In genomic region chr9:113181182-113181581, GRCm38 (mm10) we compare ENCODE assay signal across 14 mouse cellular contexts.
"Had no signal": no experiment of that assay in that cellular context is flagged by ENCODE, and none has a peak within 500 bp of the region (broad histone marks: within the 10 kb centered on the region; RNA-seq: fewer than 3 reads in every experiment).

No protein-coding gene starts in this region.

- H3K4me2 ChIP-seq: limb, embryonic 12.5 days; liver, embryonic 13.5 days; lung, embryonic 15.5 days; midbrain, embryonic 12.5 days; neural tube, embryonic 13.5 days had no signal

- H3K4me3 ChIP-seq: limb, embryonic 12.5 days; liver, embryonic 13.5 days; lung, embryonic 15.5 days; midbrain, embryonic 12.5 days; neural tube, embryonic 13.5 days had no signal

- H3K27ac ChIP-seq: limb, embryonic 12.5 days; liver, embryonic 13.5 days; lung, embryonic 15.5 days; midbrain, embryonic 12.5 days; neural tube, embryonic 13.5 days had no signal

- ATAC-seq: intestine, postnatal 0 days; liver, postnatal 0 days; midbrain, embryonic 16.5 days had no signal

- DNase-seq: kidney, adult 8-10 months; kidney, postnatal 25 days; liver; liver, embryonic 13.5 days; liver, postnatal 0 days; lung, postnatal 14 days; retina, postnatal 1 day; thymus, postnatal 36 days had no signal

- H3K4me1 ChIP-seq: liver, embryonic 13.5 days; lung, embryonic 15.5 days; midbrain, embryonic 12.5 days; neural tube, embryonic 13.5 days had no signal

- H3K9me3 ChIP-seq: limb, embryonic 12.5 days; lung, embryonic 15.5 days; midbrain, embryonic 12.5 days; neural tube, embryonic 13.5 days had no signal

- H3K36me3 ChIP-seq: limb, embryonic 12.5 days; liver, embryonic 13.5 days; lung, embryonic 15.5 days; midbrain, embryonic 12.5 days; neural tube, embryonic 13.5 days had no signal

- H3K27me3 ChIP-seq: limb, embryonic 12.5 days; liver, embryonic 13.5 days; lung, embryonic 15.5 days; midbrain, embryonic 12.5 days; neural tube, embryonic 13.5 days had no signal

- H3K9ac ChIP-seq: limb, embryonic 12.5 days; liver, embryonic 13.5 days; liver, postnatal 0 days; lung, embryonic 15.5 days; midbrain, embryonic 12.5 days; neural tube, embryonic 13.5 days had no signal
